Mouse (Mus musculus) MEL (cell line): ENCODE measurements around the gene Iba57. TPM values are rescaled to one million over a fixed set of nuclear protein-coding genes. Genes with fewer than 3 reads are reported as not detected.

ENCODE experiments used
- DNase-seq: peaks from one replicate; pipeline ENCODE4 v3.0.0; 2011; ENCODE audit warnings: low read depth, low spot score
- H3K27ac ChIP-seq: 2 replicates; pipeline ENCODE4 v1.5.1; 2012; ENCODE audit warnings: low read depth, mild to moderate bottlenecking, control low read depth, low read length, moderate library complexity; ENCODE audit not compliant: control insufficient read depth
- H3K27me3 ChIP-seq, 2 experiments: fragments of 150-350 bp in 1 of 2; sonication (generic) in 1 of 2; 2 replicates each; pipeline ENCODE4 v1.6.1; 2012; ENCODE audit warnings: low read length in 2 of 2, mild to moderate bottlenecking in 2 of 2, improper control_type of control experiment in 1 of 2, moderate library complexity in 1 of 2; ENCODE audit not compliant: insufficient read depth in 2 of 2, control insufficient read depth in 1 of 2
- H3K36me3 ChIP-seq, 2 experiments: 2 replicates each; pipeline ENCODE4 v1.6.1; 2012 to 2014; ENCODE audit warnings: low read length in 2 of 2, improper control_type of control experiment in 1 of 2, inconsistent platforms in 1 of 2, mild to moderate bottlenecking in 1 of 2; ENCODE audit not compliant: insufficient read depth in 2 of 2, control insufficient read depth in 1 of 2
- H3K4me1 ChIP-seq, 2 experiments: fragments of 150-350 bp in 1 of 2; sonication (generic) in 1 of 2; 2 replicates each; pipeline ENCODE4 v1.6.1; 2012; ENCODE audit warnings: low read length in 2 of 2, improper control_type of control experiment in 1 of 2, mild to moderate bottlenecking in 1 of 2; ENCODE audit not compliant: insufficient read depth in 2 of 2, control insufficient read depth in 1 of 2
- H3K4me3 ChIP-seq, 2 experiments: fragments of 150-350 bp in 1 of 2; sonication (generic) in 1 of 2; 2 replicates each; pipeline ENCODE4 v1.5.1; 2012; ENCODE audit warnings: low read depth in 2 of 2, low read length in 2 of 2, mild to moderate bottlenecking in 2 of 2, moderate library complexity in 2 of 2, control low read depth in 1 of 2, improper control_type of control experiment in 1 of 2; ENCODE audit not compliant: control insufficient read depth in 1 of 2, insufficient read depth in 1 of 2
- H3K79me2 ChIP-seq: 2 replicates; pipeline ENCODE4 v1.6.1; 2012; ENCODE audit warnings: mild to moderate bottlenecking, low read length, moderate library complexity; ENCODE audit not compliant: control insufficient read depth, poor library complexity, insufficient read depth
- H3K9ac ChIP-seq: 2 replicates; pipeline ENCODE4 v1.6.1; 2012; ENCODE audit warnings: low read depth, mild to moderate bottlenecking, control low read depth, low read length, moderate library complexity; ENCODE audit not compliant: control insufficient read depth, poor library complexity, severe bottlenecking
- H3K9me3 ChIP-seq: fragments of 150-350 bp; sonication (generic); replicated peaks from 2 replicates; pipeline ENCODE4 v1.6.1; 2012; ENCODE audit warnings: mild to moderate bottlenecking, low read length, improper control_type of control experiment, moderate library complexity; ENCODE audit not compliant: insufficient read depth
- CHD2 ChIP-seq: IDR thresholded peaks from 2 replicates; pipeline ENCODE4 v1.6.1; 2011; ENCODE audit warnings: low read length, improper control_type of control experiment
- CTCF ChIP-seq, 3 experiments: IDR thresholded peaks in 2 of 3; conservative IDR thresholded peaks in 1 of 3; 2 replicates each; pipeline ENCODE4 v1.5.1; 2011 to 2012; ENCODE audit warnings: low read length in 3 of 3, low read depth in 2 of 3, mild to moderate bottlenecking in 2 of 3, improper control_type of control experiment in 1 of 3, inconsistent platforms in 1 of 3, mixed read lengths in 1 of 3, moderate library complexity in 1 of 3; ENCODE audit not compliant: control insufficient read depth in 1 of 3, insufficient read depth in 1 of 3, poor library complexity in 1 of 3, severe bottlenecking in 1 of 3
- ETS1 ChIP-seq: IDR thresholded peaks from 2 replicates; pipeline ENCODE4 v1.6.1; 2012; ENCODE audit warnings: low read depth, mild to moderate bottlenecking, inconsistent platforms, low read length, improper control_type of control experiment, moderate library complexity
- HCFC1 ChIP-seq: IDR thresholded peaks from 2 replicates; pipeline ENCODE4 v1.6.1; 2012; ENCODE audit warnings: low read depth, mild to moderate bottlenecking, inconsistent platforms, low read length, improper control_type of control experiment, moderate library complexity
- JUND ChIP-seq: IDR thresholded peaks from 2 replicates; pipeline ENCODE4 v1.6.1; 2011; ENCODE audit warnings: low read depth, mild to moderate bottlenecking, improper control_type of control experiment, low read length
- MAFK ChIP-seq: IDR thresholded peaks from 2 replicates; pipeline ENCODE4 v1.6.1; 2011; ENCODE audit warnings: low read depth, mild to moderate bottlenecking, low read length, improper control_type of control experiment, borderline replicate concordance
- MEF2A ChIP-seq: IDR thresholded peaks from 2 replicates; pipeline ENCODE4 v1.6.1; 2014; ENCODE audit warnings: low read depth, mild to moderate bottlenecking, inconsistent platforms, low read length, improper control_type of control experiment; ENCODE audit not compliant: poor library complexity, insufficient replicate concordance, severe bottlenecking; ENCODE audit errors: extremely low read depth
- MYC ChIP-seq: IDR thresholded peaks from 2 replicates; pipeline ENCODE4 v1.6.1; 2011; ENCODE audit warnings: low read depth, mild to moderate bottlenecking, low read length, improper control_type of control experiment, moderate library complexity
- NRF1 ChIP-seq: IDR thresholded peaks from 2 replicates; pipeline ENCODE4 v1.6.1; 2014; ENCODE audit warnings: low read depth, mild to moderate bottlenecking, inconsistent platforms, low read length, improper control_type of control experiment, moderate library complexity; ENCODE audit not compliant: poor library complexity, insufficient read depth, severe bottlenecking
- POLR2A ChIP-seq, 2 experiments: IDR thresholded peaks; 2 replicates each; pipeline ENCODE4 v1.6.1; 2011 to 2012; ENCODE audit warnings: low read length in 2 of 2, mild to moderate bottlenecking in 2 of 2, control low read depth in 1 of 2, improper control_type of control experiment in 1 of 2, low read depth in 1 of 2, moderate library complexity in 1 of 2; ENCODE audit not compliant: control insufficient read depth in 1 of 2, insufficient read depth in 1 of 2, poor library complexity in 1 of 2
- POLR2AphosphoS2 ChIP-seq: IDR thresholded peaks from 2 replicates; pipeline ENCODE4 v1.6.1; 2011; ENCODE audit warnings: low read length, improper control_type of control experiment
- RAD21 ChIP-seq: IDR thresholded peaks from 2 replicates; pipeline ENCODE4 v1.6.1; 2011; ENCODE audit warnings: mild to moderate bottlenecking, low read depth, low read length, improper control_type of control experiment
- RCOR1 ChIP-seq: IDR thresholded peaks from 2 replicates; pipeline ENCODE4 v1.6.1; 2012; ENCODE audit warnings: low read depth, mild to moderate bottlenecking, inconsistent platforms, low read length, improper control_type of control experiment
- SMC3 ChIP-seq: IDR thresholded peaks from 2 replicates; pipeline ENCODE4 v1.6.1; 2011; ENCODE audit warnings: low read depth, low read length, improper control_type of control experiment
- TBP ChIP-seq: IDR thresholded peaks from 2 replicates; pipeline ENCODE4 v1.8.0; 2011; ENCODE audit warnings: low read depth, low read length, improper control_type of control experiment
- ZMIZ1 ChIP-seq: IDR thresholded peaks from 2 replicates; pipeline ENCODE4 v1.6.1; 2012; ENCODE audit warnings: low read depth, mild to moderate bottlenecking, inconsistent platforms, low read length, improper control_type of control experiment, moderate library complexity
- ZNF384 ChIP-seq: IDR thresholded peaks from 2 replicates; pipeline ENCODE4 v1.6.1; 2012; ENCODE audit warnings: low read depth, mild to moderate bottlenecking, inconsistent platforms, low read length, improper control_type of control experiment
- polyA plus RNA-seq, 2 experiments: library from polyadenylated mRNA; stranded (reverse) in 1 of 2; unstranded in 1 of 2; fragments of >175 nt in 1 of 2; fragments of >200 nt in 1 of 2; gene quantifications; 2 replicates each; pipeline versions ENCODE4 v1.2.1 to v1.2.4; 2012; ENCODE audit warnings: low replicate concordance in 2 of 2, low read depth in 1 of 2; ENCODE audit not compliant: insufficient read length in 2 of 2, insufficient read depth in 1 of 2, missing spikeins in 1 of 2
- total RNA-seq: library from RNA; depleted of rRNA; stranded (reverse); fragments of 300-350 nt; gene quantifications from 2 replicates; pipeline ENCODE4 v1.2.3, GENCODE M21; 2012

Iba57 gene
- total and polyA plus RNA-seq, 3 experiments, result 14.7 to 18.8 TPM; not detected in 1

DNA sequence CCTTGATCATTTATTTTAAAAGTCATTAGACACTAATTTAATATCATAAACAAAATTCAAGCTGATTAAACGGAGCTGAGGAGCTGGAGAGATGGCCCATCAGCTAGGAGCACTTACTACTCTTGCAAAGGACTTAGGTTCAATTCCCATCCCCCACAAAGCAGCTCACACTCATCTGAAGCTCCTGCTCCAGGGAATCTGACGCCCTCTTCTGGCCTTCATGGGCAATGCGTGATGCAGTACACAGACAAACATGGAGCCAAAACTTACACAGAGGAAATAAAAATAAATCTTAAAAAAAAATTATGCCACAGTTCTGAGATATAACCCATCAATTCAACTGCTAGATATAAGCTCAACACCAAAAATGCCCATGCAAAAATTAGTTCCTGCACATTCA is 11.8 kb downstream of the Iba57 start:
- Histone ChIP-seq H3K27ac (no peak overlapping the region), H3K9ac (no peak overlapping the region), H3K4me1 (no peaks in the 10 kb centered on the region), H3K4me3 (no peak overlapping the region), H3K79me2 (no peaks in the 10 kb centered on the region), H3K27me3 (peaks cover 2 to 6% of the 10 kb centered on the region in 2 experiments; a peak in 2 of 4 replicates), H3K36me3 (no peaks in the 10 kb centered on the region), H3K9me3 (no peaks in the 10 kb centered on the region)
- peak; percentile 53 for TF ChIP-seq SMC3
- TF ChIP-seq NRF1, result no peak
- TF ChIP-seq TBP, result no peak
- no peak for TF ChIP-seq JUND
- peak; percentile 72 for TF ChIP-seq ZNF384
- peak; percentile 24 for TF ChIP-seq RAD21
- peak; percentile 47 to 71 (median 55) for TF ChIP-seq CTCF (IDR thresholded peaks at IDR 0.05 in 2 of 3, conservative IDR thresholded peaks at IDR 0.05 in 1 of 3; ENCODE audit: control insufficient read depth in 1 of 3, insufficient read depth in 1 of 3, low read depth in 2 of 3, low read length in 3 of 3, poor library complexity in 1 of 3, severe bottlenecking in 1 of 3)
- peak; percentile 59 for DNase-seq

DNA sequence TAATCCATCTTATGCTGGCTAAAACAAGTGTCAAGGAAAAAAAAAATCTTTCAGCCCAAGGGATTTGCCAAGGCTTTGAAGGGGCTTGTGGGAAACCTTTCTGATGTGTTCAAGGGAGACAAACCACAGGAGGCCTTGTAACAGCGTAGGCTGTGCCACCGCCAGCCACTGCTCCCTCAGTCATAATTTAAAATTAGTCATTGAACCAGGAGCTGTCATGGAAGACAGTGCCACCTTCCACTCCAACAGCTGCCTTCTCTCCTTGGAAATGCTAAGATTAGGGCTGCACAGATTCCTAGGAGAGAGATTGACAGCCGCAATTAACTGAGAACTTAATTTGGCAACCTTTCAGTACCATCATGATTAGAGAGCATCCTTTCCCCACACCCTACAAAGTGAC is 14.2 kb downstream of the Iba57 start:
- no peak for DNase-seq
- Histone ChIP-seq H3K27ac (no peak overlapping the region), H3K9me3 (no peaks in the 10 kb centered on the region), H3K4me3 (no peak overlapping the region), H3K9ac (no peak overlapping the region), H3K27me3 (peaks cover 5 to 11% of the 10 kb centered on the region in 2 experiments), H3K36me3 (no peaks in the 10 kb centered on the region), H3K79me2 (no peaks in the 10 kb centered on the region), H3K4me1 (no peaks in the 10 kb centered on the region)
- TF ChIP-seq POLR2A (IDR thresholded peaks at IDR 0.05; ENCODE audit: control insufficient read depth in 1 of 2, insufficient read depth in 1 of 2, low read depth in 1 of 2, low read length in 2 of 2, poor library complexity in 1 of 2), result no peak
- no peak for TF ChIP-seq HCFC1
- no peak for TF ChIP-seq ZNF384
- TF ChIP-seq MEF2A, result no peak
- TF ChIP-seq SMC3, result no peak
- TF ChIP-seq ETS1, result no peak
- TF ChIP-seq MAFK, result no peak
- no peak for TF ChIP-seq CHD2
- TF ChIP-seq RCOR1, result no peak
- TF ChIP-seq ZMIZ1, result no peak
- no peak for TF ChIP-seq POLR2AphosphoS2

GRCm38 (mm10) chr11:59142962-59143361 is 20.6 kb downstream of the Iba57 start:
- DNase-seq, result no peak
- H3K79me2 ChIP-seq, result no peaks in the 10 kb centered on the region
- no peak overlapping the region for H3K9ac ChIP-seq
- no peaks in the 10 kb centered on the region for H3K36me3 ChIP-seq
- peaks cover 3 to 8% of the 10 kb centered on the region in 2 experiments for H3K27me3 ChIP-seq
- TF ChIP-seq MYC (no peak), RAD21 (no peak)
- H3K4me3 ChIP-seq, result no peak overlapping the region
- H3K27ac ChIP-seq, result no peak overlapping the region
- H3K4me1 ChIP-seq, result no peaks in the 10 kb centered on the region
- no peaks in the 10 kb centered on the region for H3K9me3 ChIP-seq
